Mouse (Mus musculus) E14TG2a.4 (cell line): ENCODE results near the gene Tcte2.

Experiments
- H3K27me3 ChIP-seq: 2 replicates; pipeline ENCODE4 v1.6.1; 2014; ENCODE audit warnings: low read length, control low read depth; ENCODE audit not compliant: insufficient read depth
- H3K36me3 ChIP-seq: 2 replicates; pipeline ENCODE4 v1.6.1; 2014; ENCODE audit warnings: low read length, control low read depth; ENCODE audit not compliant: insufficient read depth
- H3K4me1 ChIP-seq: replicated peaks from 2 replicates; pipeline ENCODE4 v1.6.1; 2014; ENCODE audit warnings: low read depth, low read length, control low read depth
- H3K4me3 ChIP-seq: replicated peaks from 2 replicates; pipeline ENCODE4 v1.5.1; 2014; ENCODE audit warnings: mild to moderate bottlenecking, low read length
- H3K9me3 ChIP-seq: 2 replicates; pipeline ENCODE4 v1.6.1; 2014; ENCODE audit warnings: low read length, control low read depth
- CTCF ChIP-seq: conservative IDR thresholded peaks from 2 replicates; pipeline ENCODE4 v1.5.1; 2014; ENCODE audit warnings: low read length
- NANOG ChIP-seq: IDR thresholded peaks from 2 replicates; pipeline ENCODE4 v1.6.1; 2014; ENCODE audit warnings: borderline replicate concordance, low read length, mixed read lengths
- POU5F1 ChIP-seq: IDR thresholded peaks from 2 replicates; pipeline ENCODE4 v1.6.1; 2014; ENCODE audit warnings: low read length, borderline replicate concordance

Tcte2 gene

DNA sequence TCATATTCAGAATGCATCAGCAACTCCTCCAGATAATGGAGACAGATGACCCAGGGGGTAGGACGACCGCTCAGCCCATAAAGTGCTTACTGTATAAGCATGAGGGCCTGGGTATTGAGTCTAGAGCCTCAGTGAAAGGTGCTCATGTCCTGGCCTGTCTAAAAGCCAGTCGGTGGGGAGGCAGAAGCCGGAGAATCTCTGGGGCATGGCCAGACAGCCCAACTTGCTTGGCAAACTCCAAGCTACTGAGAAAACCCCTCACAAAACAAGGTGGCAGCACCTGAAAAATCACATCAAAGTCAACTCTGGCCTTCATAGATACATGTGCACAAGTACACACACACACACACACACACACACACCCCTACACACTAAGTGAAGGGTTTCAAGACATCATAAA lies 12.6 kb downstream of the Tcte2 start:
- H3K9me3 ChIP-seq, result no peaks in the 10 kb centered on the region
- TF ChIP-seq CTCF, result no peak
- TF ChIP-seq NANOG, result no peak
- TF ChIP-seq POU5F1, result no peak
- no peaks in the 10 kb centered on the region for H3K36me3 ChIP-seq
- no peaks in the 10 kb centered on the region for H3K27me3 ChIP-seq
- peaks cover 25% of the 10 kb centered on the region for H3K4me1 ChIP-seq
- H3K4me3 ChIP-seq, result no peak overlapping the region

DNA sequence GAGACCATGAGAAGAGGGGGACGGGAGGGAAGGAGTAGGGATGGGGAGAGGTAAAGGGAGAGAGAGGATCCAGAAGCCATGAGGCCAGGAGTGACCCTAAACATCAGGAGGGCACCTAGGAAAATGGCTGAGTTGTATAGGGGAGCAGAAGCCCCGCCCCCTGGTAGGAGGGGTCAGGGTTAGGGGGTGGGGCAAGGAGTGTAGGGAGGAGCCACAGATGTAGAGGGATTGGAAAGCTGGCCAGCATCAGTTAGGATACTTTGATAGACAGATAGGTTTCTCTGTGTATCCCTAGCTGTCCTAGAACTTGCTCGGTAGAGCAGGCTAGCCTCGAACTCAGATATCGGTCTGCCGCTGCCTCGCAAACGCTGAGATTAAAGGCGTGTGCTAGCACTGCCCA lies 13.9 kb downstream of the Tcte2 start:
- H3K4me3 ChIP-seq, result no peak overlapping the region
- peaks cover 37% of the 10 kb centered on the region for H3K4me1 ChIP-seq
- H3K36me3 ChIP-seq, result no peaks in the 10 kb centered on the region
- TF ChIP-seq CTCF, result no peak
- TF ChIP-seq POU5F1, result no peak
- TF ChIP-seq NANOG, result no peak
- H3K27me3 ChIP-seq, result no peaks in the 10 kb centered on the region
- no peaks in the 10 kb centered on the region for H3K9me3 ChIP-seq

DNA sequence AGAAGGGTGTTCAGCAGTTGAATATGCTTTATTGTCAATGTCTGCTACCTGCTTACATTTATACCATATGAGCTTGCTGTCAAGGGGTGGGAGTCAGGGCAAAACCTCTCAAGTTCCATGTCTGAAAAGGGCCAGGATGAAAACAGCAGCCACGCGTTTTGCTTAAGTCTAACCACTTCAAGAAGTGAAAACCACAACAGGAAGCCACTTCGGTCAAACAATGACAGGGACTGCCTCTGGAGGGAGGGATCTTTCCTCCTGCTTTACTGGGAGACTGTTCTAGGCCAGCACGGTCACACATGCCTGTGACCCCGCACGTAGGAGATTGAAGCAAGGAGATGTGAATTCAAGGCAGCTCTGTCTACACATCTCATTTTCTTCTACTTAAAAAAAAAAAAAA lies 15.3 kb downstream of the Tcte2 start:
- Histone ChIP-seq H3K27me3 (no peaks in the 10 kb centered on the region), H3K4me1 (peaks cover 44% of the 10 kb centered on the region), H3K4me3 (no peak overlapping the region), H3K9me3 (no peaks in the 10 kb centered on the region), H3K36me3 (no peaks in the 10 kb centered on the region)
- no peak for TF ChIP-seq CTCF
- no peak for TF ChIP-seq NANOG
- TF ChIP-seq POU5F1, result no peak

DNA sequence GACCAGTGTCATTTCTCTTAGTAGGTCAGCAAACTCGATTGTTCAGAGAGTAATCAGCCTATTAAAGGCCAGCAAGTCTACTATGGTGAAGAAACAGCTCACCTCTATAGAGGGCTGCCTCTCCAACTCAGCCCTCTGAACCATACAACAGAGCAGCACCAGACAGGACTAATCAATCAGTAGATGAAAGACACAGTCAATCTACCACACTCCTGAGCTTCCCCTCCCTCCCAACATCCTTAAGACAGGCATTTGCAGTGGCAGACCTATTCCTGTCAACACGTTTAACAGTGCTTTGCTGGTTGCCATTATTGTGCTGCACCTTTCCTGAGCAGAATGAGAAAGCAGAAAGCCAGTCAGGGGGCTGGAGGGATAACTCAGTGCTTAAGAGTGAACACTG lies 16.3 kb downstream of the Tcte2 start:
- Histone ChIP-seq H3K4me3 (no peak overlapping the region), H3K9me3 (no peaks in the 10 kb centered on the region)
- no peak for TF ChIP-seq POU5F1
- no peak for TF ChIP-seq NANOG
- no peak for TF ChIP-seq CTCF

DNA sequence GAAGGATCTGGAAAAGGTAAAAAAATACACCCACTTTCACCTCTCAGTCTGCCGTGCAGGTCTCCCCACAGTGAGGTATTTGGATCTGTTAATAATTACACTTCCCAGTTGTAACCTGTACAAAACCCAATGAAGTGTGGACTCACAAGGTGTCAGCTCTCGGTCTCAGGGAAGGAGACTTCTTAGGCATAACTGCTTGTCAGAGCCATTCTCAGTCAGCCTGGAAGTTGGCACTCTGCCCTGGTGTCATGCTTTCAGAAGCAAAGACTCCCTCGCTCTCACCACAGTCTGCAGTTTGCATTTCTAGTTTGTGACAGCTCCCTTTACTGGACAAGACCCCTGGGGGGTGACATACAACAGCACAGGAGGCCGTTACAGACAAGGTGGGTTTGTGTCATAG lies 16.8 kb downstream of the Tcte2 start:
- no peak for TF ChIP-seq CTCF
- TF ChIP-seq NANOG, result no peak
- no peak for TF ChIP-seq POU5F1
- H3K36me3 ChIP-seq, result no peaks in the 10 kb centered on the region

More for the DNA sequence above, 16.3 kb downstream of the Tcte2 start:
- Histone ChIP-seq H3K27me3 (no peaks in the 10 kb centered on the region), H3K36me3 (no peaks in the 10 kb centered on the region), H3K4me1 (peaks cover 48% of the 10 kb centered on the region)

DNA sequence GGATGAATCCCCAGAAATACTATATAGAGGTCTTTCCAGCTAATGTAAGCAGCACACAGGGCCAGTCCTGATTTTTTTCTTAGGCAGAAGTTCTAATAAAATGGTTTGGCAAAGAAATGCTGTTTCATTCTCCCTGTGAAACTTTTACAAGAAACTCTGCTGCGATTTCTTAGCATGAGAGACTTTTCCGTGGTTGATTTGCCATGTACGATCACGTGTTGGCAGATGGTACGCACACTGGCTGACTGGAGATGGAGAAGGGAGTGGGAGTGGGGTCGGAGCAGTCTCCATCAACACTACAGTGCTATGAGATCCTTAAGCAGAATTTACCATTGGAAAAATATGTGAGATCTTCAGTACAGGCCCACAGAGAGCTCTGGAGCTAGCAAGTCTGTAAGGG lies 17.4 kb downstream of the Tcte2 start:
- Histone ChIP-seq H3K27me3 (no peaks in the 10 kb centered on the region), H3K4me3 (no peak overlapping the region), H3K36me3 (no peaks in the 10 kb centered on the region), H3K9me3 (no peaks in the 10 kb centered on the region), H3K4me1 (peaks cover 52% of the 10 kb centered on the region)
- TF ChIP-seq POU5F1, result no peak
- TF ChIP-seq NANOG, result no peak
- TF ChIP-seq CTCF, result no peak

More for the DNA sequence above, 16.8 kb downstream of the Tcte2 start:
- H3K9me3 ChIP-seq, result no peaks in the 10 kb centered on the region
- H3K4me3 ChIP-seq, result no peak overlapping the region
- H3K4me1 ChIP-seq, result peaks cover 52% of the 10 kb centered on the region
- H3K27me3 ChIP-seq, result no peaks in the 10 kb centered on the region

DNA sequence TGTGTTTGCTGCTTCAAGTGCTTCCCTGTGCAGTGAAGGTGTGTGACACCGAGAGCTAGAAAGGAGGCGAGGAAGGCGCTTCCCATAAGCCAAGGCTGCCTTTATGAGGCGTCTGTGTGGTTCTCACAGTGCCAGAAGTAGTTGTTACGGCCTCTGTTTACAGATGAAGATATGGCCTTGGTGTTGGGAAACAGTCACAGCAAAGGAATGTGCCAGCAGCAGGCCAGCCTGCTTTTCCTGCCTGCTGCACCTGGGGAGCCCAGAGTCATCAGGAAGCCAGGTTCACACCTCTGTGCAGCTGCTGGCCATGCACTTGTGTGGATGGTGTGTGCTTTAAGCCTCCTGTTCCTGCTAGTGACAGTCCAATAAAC lies 17.9 kb downstream of the Tcte2 start:
- Histone ChIP-seq H3K27me3 (no peaks in the 10 kb centered on the region), H3K4me3 (no peak overlapping the region), H3K9me3 (no peaks in the 10 kb centered on the region), H3K4me1 (peaks cover 52% of the 10 kb centered on the region), H3K36me3 (no peaks in the 10 kb centered on the region)
- TF ChIP-seq CTCF (no peak), POU5F1 (no peak), NANOG (no peak)

DNA sequence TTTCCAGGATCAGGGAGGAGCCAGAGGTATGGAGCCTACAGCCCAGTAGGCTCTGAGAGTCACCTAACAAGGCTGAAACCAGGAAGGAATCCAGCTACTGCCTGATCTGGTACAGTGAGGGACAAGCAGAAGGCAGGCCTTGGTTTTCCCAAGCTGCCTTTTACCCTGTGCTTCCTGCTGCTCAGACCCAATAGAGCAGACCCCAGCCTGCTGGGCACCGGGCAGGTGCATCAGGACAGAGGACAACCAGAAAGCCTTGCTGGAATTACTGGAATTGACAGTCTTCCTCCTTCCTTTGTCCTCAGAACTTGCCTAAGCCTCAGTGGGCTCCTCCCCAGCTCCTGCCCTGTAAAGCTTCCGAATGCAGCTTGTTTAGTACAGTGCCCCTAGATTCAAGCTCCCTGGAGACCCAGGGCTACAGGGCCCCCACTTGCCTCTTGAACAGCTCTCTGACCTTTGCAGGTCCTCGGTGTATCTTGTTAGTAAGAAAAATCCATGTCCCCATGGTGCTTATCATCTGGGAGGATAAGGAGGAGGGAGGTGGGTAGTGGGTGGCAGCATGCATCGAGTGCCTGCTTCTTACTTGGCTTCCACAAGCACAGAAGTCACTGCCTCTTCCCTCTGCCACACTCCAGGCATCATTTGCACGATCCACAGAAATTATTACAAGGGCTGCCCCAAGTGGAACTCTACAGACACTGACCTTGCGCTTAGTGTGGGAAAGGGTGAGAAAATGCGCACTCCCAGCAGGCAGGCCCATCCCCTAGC lies 18.5 kb downstream of the Tcte2 start:
- H3K4me1 ChIP-seq, result peaks cover 52% of the 10 kb centered on the region
- no peaks in the 10 kb centered on the region for H3K9me3 ChIP-seq
- TF ChIP-seq POU5F1 (no peak), NANOG (no peak), CTCF (no peak)
- no peak overlapping the region; the same call in 1 of the 2 replicates for H3K4me3 ChIP-seq
- H3K36me3 ChIP-seq, result no peaks in the 10 kb centered on the region
- H3K27me3 ChIP-seq, result no peaks in the 10 kb centered on the region

DNA sequence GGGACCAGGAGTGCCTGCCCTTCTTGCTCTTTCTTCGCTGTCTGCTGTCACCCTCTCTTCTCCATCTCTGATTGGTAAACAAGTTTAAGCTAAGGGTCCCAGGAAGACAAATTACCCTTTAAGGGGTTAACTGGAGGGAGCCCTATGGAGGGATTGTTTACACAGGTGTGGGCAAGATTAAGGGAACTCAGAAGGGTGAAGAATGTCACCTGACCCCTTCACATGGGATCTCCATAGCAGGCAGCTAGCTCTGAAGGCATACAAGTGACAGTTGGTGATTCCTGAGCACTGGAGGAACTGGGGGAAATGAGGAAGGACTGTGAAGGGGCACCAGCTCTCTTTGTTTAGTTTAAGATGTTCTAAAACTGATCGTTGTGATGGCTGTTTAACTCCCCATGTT lies 19.3 kb downstream of the Tcte2 start:
- Histone ChIP-seq H3K27me3 (no peaks in the 10 kb centered on the region), H3K36me3 (no peaks in the 10 kb centered on the region), H3K4me3 (no peak overlapping the region), H3K4me1 (peaks cover 46% of the 10 kb centered on the region), H3K9me3 (peaks cover 6% of the 10 kb centered on the region)
- TF ChIP-seq NANOG, result no peak
- no peak for TF ChIP-seq CTCF
- TF ChIP-seq POU5F1, result no peak
